Mouse (Mus musculus) mesoderm, embryonic 11.5 days (tissue): ENCODE data around the gene Ptpdc1.
A peak's percentile ranks its signal among the peaks of the same experiment; 100 is the strongest.

Experiments
- DNase-seq: peaks from one replicate; pipeline ENCODE4 v3.0.0-alpha.2; 2012; ENCODE audit warnings: low read depth, low spot score

Ptpdc1 gene

GRCm38 (mm10) chr13:48585786-48586185 is 39.7 kb downstream of the Ptpdc1 start:
- DNase-seq: no peak

- DNase-seq: no peak
These were observed 42.6 kb downstream of the Ptpdc1 start for GRCm38 (mm10) chr13:48582688-48583379.

- DNase-seq: no peak
These were observed 46.8 kb downstream of the Ptpdc1 start for GRCm38 (mm10) chr13:48578616-48579015.

GRCm38 (mm10) chr13:48577836-48578235 is 47.6 kb downstream of the Ptpdc1 start:
- no peak for DNase-seq

- DNase-seq: no peak
These were observed 48.5 kb downstream of the Ptpdc1 start for GRCm38 (mm10) chr13:48577007-48577406.

GRCm38 (mm10) chr13:48574718-48575117 is 50.7 kb downstream of the Ptpdc1 start:
- no peak for DNase-seq

- DNase-seq: peak; percentile 29
These were observed 51.7 kb downstream of the Ptpdc1 start for GRCm38 (mm10) chr13:48573525-48574355.

GRCm38 (mm10) chr13:48572127-48572526 is 53.3 kb downstream of the Ptpdc1 start:
- no peak for DNase-seq

GRCm38 (mm10) chr13:48571298-48571697 is 54.2 kb downstream of the Ptpdc1 start:
- no peak for DNase-seq

GRCm38 (mm10) chr13:48569576-48570132 is 55.8 kb downstream of the Ptpdc1 start:
- DNase-seq: no peak

GRCm38 (mm10) chr13:48567646-48568045 is 57.8 kb downstream of the Ptpdc1 start:
- DNase-seq: no peak

- DNase-seq: peak; percentile 76
These were observed 59.1 kb downstream of the Ptpdc1 start for GRCm38 (mm10) chr13:48566116-48566935.

- no peak for DNase-seq
These were observed 60.4 kb downstream of the Ptpdc1 start for GRCm38 (mm10) chr13:48564881-48565600.

- no peak for DNase-seq
These were observed 63.1 kb downstream of the Ptpdc1 start for GRCm38 (mm10) chr13:48562336-48562735.

- DNase-seq: no peak
These were observed 64.0 kb downstream of the Ptpdc1 start for GRCm38 (mm10) chr13:48561481-48561880.

GRCm38 (mm10) chr13:48555976-48556375 is 69.5 kb downstream of the Ptpdc1 start:
- DNase-seq: no peak

- no peak for DNase-seq
These were observed 70.9 kb downstream of the Ptpdc1 start for GRCm38 (mm10) chr13:48554552-48554951.

GRCm38 (mm10) chr13:48553511-48553910 is 72.0 kb downstream of the Ptpdc1 start:
- no peak for DNase-seq

- DNase-seq: no peak
These were observed 73.0 kb downstream of the Ptpdc1 start for GRCm38 (mm10) chr13:48552181-48553090.

- DNase-seq: no peak
These were observed 77.2 kb downstream of the Ptpdc1 start for GRCm38 (mm10) chr13:48548296-48548695.
